Mouse (Mus musculus) forebrain, embryonic 12.5 days (tissue): ENCODE results near the gene Pou2f1. TPM values are rescaled to one million over a fixed set of nuclear protein-coding genes. Genes with fewer than 3 reads are reported as not detected.
A peak's percentile ranks its signal among the peaks of the same experiment; 100 is the strongest.

Source experiments
- ATAC-seq: fragments of 200-750 bp; cut with Nextera tagmentation; 2 replicates; pipeline ENCODE4 v1.8.0; 2017; ENCODE audit warnings: moderate TSS enrichment; ENCODE audit not compliant: low FRiP score
- H3K27ac ChIP-seq: fragments of 300-500 bp; sonication (generic); 2 replicates; pipeline ENCODE4 v1.5.1; 2016; ENCODE audit warnings: mild to moderate bottlenecking
- H3K27me3 ChIP-seq: fragments of 300-500 bp; sonication (generic); 2 replicates; pipeline ENCODE4 v1.6.1; 2016; ENCODE audit warnings: mild to moderate bottlenecking
- H3K36me3 ChIP-seq: fragments of 300-500 bp; sonication (generic); replicated peaks from 2 replicates; pipeline ENCODE4 v1.6.1; 2016; ENCODE audit warnings: mild to moderate bottlenecking
- H3K4me1 ChIP-seq: fragments of 300-500 bp; sonication (generic); 2 replicates; pipeline ENCODE4 v1.6.1; 2016
- H3K4me2 ChIP-seq: fragments of 300-500 bp; sonication (generic); 2 replicates; pipeline ENCODE4 v1.6.1; 2016; ENCODE audit warnings: mild to moderate bottlenecking, moderate library complexity
- H3K4me3 ChIP-seq: fragments of 300-500 bp; sonication (generic); replicated peaks from 2 replicates; pipeline ENCODE4 v1.5.1; 2016; ENCODE audit warnings: mild to moderate bottlenecking
- H3K9ac ChIP-seq: fragments of 300-500 bp; sonication (generic); 2 replicates; pipeline ENCODE4 v1.6.1; 2016; ENCODE audit warnings: mild to moderate bottlenecking
- H3K9me3 ChIP-seq: fragments of 300-500 bp; sonication (generic); 2 replicates; pipeline ENCODE4 v1.6.1; 2016
- WGBS: fragments of 180-500 bp; shearing (Covaris S2); methylation state at CpG from one replicate; pipeline ENCODE4 v1.1.7; 2016; 5-methylcytosine and 5-hydroxymethylcytosine counted together
- polyA plus RNA-seq: library from polyadenylated mRNA; unstranded; fragments of >200 nt; fragmentation: Nextera tagmentation; extraction: Ambion mirVana; gene quantifications from 2 replicates; pipeline ENCODE4 v1.2.1, GENCODE M21; 2016

The Pou2f1 gene
- polyA plus RNA-seq, 1 experiment from 2014 or later, result 27.8 TPM

DNA sequence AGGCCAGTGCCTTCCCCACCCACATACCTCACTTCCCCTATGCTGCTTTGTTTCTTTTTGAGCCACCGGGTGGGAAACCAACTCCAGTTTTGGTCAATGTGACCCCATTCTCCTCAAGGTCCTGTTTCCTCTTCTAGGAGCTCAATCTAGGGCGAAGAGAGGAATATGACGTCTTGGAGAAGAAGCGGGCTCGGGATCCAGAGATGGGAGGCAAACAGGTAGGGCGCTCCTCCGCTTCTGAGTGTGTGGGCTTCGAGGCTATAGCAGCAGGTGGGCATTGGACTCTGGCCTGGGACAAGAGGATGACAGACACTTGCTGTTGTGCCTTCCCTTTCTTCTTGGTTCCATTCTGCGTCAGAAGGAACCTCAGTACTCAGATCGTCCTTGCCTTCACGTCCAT is 145.2 kb downstream of the Pou2f1 start:
- H3K4me1 ChIP-seq, result peaks cover 21% of the 10 kb centered on the region
- H3K9ac ChIP-seq, result no peak overlapping the region
- ATAC-seq, result no peak
- no peaks in the 10 kb centered on the region for H3K36me3 ChIP-seq
- H3K4me3 ChIP-seq, result no peak overlapping the region
- H3K4me2 ChIP-seq, result no peak overlapping the region
- WGBS, result 89% methylated on average over 11 of the region's 11 CpGs
- H3K9me3 ChIP-seq, result no peaks in the 10 kb centered on the region
- H3K27ac ChIP-seq, result no peak overlapping the region
- H3K27me3 ChIP-seq, result peaks cover 56% of the 10 kb centered on the region

DNA sequence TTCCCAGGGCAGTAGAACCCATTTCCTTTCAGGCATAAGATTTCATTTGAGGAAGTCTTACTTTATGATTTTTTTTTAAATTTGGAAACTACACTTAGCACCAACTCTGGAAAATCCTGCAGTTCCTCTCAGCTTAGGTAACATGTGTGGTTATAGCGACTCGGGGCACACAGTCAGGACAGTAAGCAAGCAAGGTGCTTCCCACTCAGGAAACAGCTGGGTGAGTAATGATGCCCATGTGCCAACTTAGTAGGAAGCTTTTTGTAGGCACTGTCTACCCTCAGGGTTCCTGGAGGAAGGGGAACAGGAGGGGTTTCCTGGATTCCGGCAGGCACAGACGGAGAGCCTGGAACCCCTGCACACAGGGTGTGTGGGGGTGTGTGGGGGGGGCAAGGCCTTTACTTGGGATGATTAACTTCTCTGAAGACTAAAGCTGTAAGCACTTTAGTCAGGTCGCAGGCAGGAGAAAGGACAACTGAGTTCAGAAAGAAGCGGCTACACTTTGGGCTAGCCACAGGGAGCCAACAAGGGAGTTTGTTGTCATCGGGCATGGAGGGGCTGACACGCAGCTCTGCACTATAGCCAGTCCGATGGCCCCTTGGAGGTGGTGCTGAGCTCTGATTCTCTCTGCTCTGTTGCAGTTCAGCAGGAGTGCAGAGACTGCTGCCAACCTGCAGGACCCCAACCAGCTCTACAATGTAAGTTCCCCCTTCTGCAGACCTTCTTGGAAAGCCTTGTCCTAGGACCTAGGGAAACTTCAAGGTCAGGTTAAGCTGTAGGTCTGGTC is 146.5 kb downstream of the Pou2f1 start:
- H3K27ac ChIP-seq, result no peak overlapping the region
- H3K36me3 ChIP-seq, result no peaks in the 10 kb centered on the region
- ATAC-seq, result no peak
- no peak overlapping the region for H3K4me2 ChIP-seq
- no peak overlapping the region for H3K9ac ChIP-seq
- peaks cover 69% of the 10 kb centered on the region for H3K27me3 ChIP-seq
- no peak overlapping the region for H3K4me3 ChIP-seq
- peaks cover 15% of the 10 kb centered on the region for H3K4me1 ChIP-seq
- no peaks in the 10 kb centered on the region for H3K9me3 ChIP-seq
- WGBS, result 53% methylated on average over 9 of the region's 9 CpGs

GRCm38 (mm10) chr1:165853729-165854420 is 148.6 kb downstream of the Pou2f1 start:
- peak; percentile 57; the same call in 1 of the 2 replicates for ATAC-seq
- 60% methylated on average over 10 of the region's 10 CpGs for WGBS
- Histone ChIP-seq H3K9me3 (no peaks in the 10 kb centered on the region), H3K27ac (no peak overlapping the region), H3K4me3 (no peak overlapping the region), H3K36me3 (no peaks in the 10 kb centered on the region), H3K9ac (no peak overlapping the region), H3K4me2 (no peak overlapping the region), H3K4me1 (peaks cover 15% of the 10 kb centered on the region), H3K27me3 (peaks cover 84% of the 10 kb centered on the region)

DNA sequence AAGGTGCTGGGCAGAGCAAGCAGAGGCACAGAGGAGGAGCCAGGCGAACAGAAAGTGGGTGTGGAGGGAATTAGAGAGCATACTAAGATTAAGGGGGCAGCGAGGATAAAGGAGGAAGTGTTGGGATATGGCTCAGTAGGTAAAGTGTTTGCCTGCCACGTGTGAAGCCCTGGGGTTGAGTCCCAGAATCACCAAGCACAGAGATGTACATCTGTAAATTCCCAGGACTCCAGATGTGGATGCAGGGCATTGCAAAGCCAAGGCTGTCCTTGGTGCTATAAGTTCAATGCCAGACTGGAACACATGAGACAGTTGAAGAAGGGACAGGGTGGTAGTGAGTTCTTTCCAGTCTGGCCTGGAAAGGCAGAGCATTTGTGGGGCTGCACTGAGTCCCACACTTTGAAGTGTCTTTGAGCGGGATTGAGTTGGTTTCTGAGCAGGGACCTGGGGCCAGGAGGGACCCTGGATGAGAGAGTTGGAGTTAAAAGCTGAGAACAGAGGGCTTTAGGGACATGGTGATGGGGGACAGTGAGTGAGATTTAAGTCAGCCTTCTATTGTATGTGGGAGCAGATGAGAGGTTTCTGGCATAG is 149.3 kb downstream of the Pou2f1 start:
- Histone ChIP-seq H3K9ac (no peak overlapping the region), H3K27ac (no peak overlapping the region), H3K9me3 (no peaks in the 10 kb centered on the region), H3K36me3 (no peaks in the 10 kb centered on the region), H3K4me2 (no peak overlapping the region), H3K4me3 (no peak overlapping the region), H3K4me1 (peaks cover 15% of the 10 kb centered on the region), H3K27me3 (peaks cover 86% of the 10 kb centered on the region)
- ATAC-seq, result no peak
- 66% methylated on average over 4 of the region's 4 CpGs for whole genome bisulfite sequencing

- Histone ChIP-seq H3K27me3 (peaks cover 92% of the 10 kb centered on the region), H3K36me3 (no peaks in the 10 kb centered on the region), H3K27ac (no peak overlapping the region), H3K4me3 (no peak overlapping the region), H3K9ac (no peak overlapping the region), H3K4me2 (no peak overlapping the region), H3K4me1 (peaks cover 15% of the 10 kb centered on the region), H3K9me3 (no peaks in the 10 kb centered on the region)
- WGBS, result 59% methylated on average over 5 of the region's 5 CpGs
- no peak for ATAC-seq
These were observed 150.3 kb downstream of the Pou2f1 start for GRCm38 (mm10) chr1:165852131-165852530.

- Histone ChIP-seq H3K4me2 (no peak overlapping the region), H3K4me1 (peaks cover 25% of the 10 kb centered on the region), H3K9me3 (no peaks in the 10 kb centered on the region), H3K36me3 (no peaks in the 10 kb centered on the region), H3K4me3 (no peak overlapping the region), H3K9ac (no peak overlapping the region), H3K27ac (no peak overlapping the region), H3K27me3 (peaks cover 93% of the 10 kb centered on the region)
- 86% methylated on average over 17 of the region's 17 CpGs for WGBS
- no peak for ATAC-seq
These were observed 152.7 kb downstream of the Pou2f1 start for GRCm38 (mm10) chr1:165849458-165850445.

DNA sequence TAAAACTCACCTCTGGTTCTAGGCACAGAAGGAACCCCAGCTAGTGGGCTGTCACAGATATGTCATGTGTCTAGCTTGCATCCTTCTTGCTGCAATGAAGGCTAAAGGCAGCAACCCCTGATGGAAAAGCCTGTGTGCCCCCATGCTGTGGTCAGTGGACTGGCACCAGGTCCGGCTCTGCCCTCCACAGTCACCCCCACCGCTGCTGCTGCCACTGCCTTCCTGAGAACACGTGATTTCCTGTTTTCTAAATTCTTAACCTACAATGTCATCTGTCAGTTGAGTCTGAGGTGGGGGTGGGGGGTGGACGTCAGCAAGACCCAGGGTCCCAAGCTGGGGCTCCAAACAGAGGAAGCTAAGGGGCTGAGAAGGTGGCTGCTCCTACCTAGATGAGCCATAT is 153.6 kb downstream of the Pou2f1 start:
- ATAC-seq, result no peak
- Histone ChIP-seq H3K36me3 (no peaks in the 10 kb centered on the region), H3K4me3 (no peak overlapping the region), H3K9ac (no peak overlapping the region), H3K9me3 (no peaks in the 10 kb centered on the region), H3K4me1 (peaks cover 31% of the 10 kb centered on the region), H3K27ac (no peak overlapping the region), H3K4me2 (no peak overlapping the region), H3K27me3 (peaks cover 94% of the 10 kb centered on the region)
- WGBS, result 80% methylated on average over 4 of the region's 4 CpGs

DNA sequence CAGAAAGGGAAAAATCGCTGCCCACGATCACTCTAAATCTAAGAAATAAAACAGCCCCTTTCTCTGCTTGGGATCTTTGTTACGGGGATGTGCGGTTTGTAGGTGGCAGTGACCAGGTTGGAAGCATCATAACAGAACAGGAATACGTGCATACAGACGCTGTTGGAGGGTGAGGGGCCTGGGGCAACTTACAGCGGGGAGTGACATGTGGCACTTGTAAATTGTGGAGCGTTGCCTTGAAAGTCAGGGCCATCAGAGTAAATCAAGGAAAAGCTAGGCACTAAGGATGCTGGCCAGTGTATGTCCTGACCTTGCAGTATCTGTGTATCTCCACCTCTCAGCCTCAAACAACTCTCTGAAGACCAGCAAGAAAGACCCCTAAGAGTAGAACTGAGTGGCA is 154.1 kb downstream of the Pou2f1 start:
- 88% methylated on average over 8 of the region's 8 CpGs for WGBS
- peaks cover 95% of the 10 kb centered on the region for H3K27me3 ChIP-seq
- H3K4me3 ChIP-seq, result no peak overlapping the region
- no peak overlapping the region for H3K9ac ChIP-seq
- H3K36me3 ChIP-seq, result no peaks in the 10 kb centered on the region
- H3K4me1 ChIP-seq, result peaks cover 31% of the 10 kb centered on the region
- no peak overlapping the region for H3K4me2 ChIP-seq
- no peak overlapping the region for H3K27ac ChIP-seq
- no peak for ATAC-seq
- no peaks in the 10 kb centered on the region for H3K9me3 ChIP-seq

GRCm38 (mm10) chr1:165845366-165845765 is 157.1 kb downstream of the Pou2f1 start:
- H3K4me1 ChIP-seq, result peaks cover 37% of the 10 kb centered on the region
- H3K9me3 ChIP-seq, result no peaks in the 10 kb centered on the region
- H3K4me2 ChIP-seq, result peak overlapping the region; percentile 100
- peak overlapping the region; percentile 50 for H3K4me3 ChIP-seq
- no peaks in the 10 kb centered on the region for H3K36me3 ChIP-seq
- 11% methylated on average over 14 of the region's 14 CpGs for WGBS
- no peak overlapping the region for H3K27ac ChIP-seq
- H3K27me3 ChIP-seq, result peaks cover 93% of the 10 kb centered on the region
- ATAC-seq, result no peak
- peak overlapping the region; percentile 63; the same call in 1 of the 2 replicates for H3K9ac ChIP-seq

GRCm38 (mm10) chr1:165844956-165845355 is 157.5 kb downstream of the Pou2f1 start:
- ATAC-seq, result peak; percentile 31; the same call in 1 of the 2 replicates
- Histone ChIP-seq H3K4me1 (peaks cover 37% of the 10 kb centered on the region), H3K36me3 (no peaks in the 10 kb centered on the region), H3K4me3 (peak overlapping the region; percentile 50), H3K4me2 (peak overlapping the region; percentile 100), H3K9ac (peak overlapping the region; percentile 63), H3K27me3 (peaks cover 94% of the 10 kb centered on the region), H3K27ac (no peak overlapping the region), H3K9me3 (no peaks in the 10 kb centered on the region)
- WGBS, result under 1% methylated on average over 26 of the region's 26 CpGs

DNA sequence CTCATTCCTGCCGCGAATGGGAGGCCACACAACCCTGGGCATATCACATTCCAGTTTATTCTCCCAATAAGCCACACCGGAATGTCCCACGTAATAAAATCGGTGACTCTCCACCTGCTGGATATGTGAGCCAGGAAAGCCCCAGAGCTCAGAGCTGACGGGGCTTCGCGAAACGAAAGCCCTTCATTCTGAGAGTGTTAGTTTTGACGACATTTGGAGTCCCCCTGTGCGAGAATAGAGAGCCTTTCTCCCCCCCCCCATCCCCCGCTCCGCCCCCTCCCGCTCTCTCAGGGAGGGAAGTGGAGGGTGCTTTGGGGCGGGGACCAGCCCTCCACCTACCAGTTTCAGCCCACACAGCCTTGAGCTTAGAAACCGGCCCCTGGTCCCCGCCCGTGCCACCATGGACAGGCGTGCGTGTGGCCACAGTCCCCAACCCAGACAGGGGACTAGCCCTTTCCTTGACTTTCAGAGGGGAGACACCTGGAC is 158.0 kb downstream of the Pou2f1 start:
- Histone ChIP-seq H3K9me3 (no peaks in the 10 kb centered on the region), H3K36me3 (no peaks in the 10 kb centered on the region), H3K27ac (no peak overlapping the region), H3K4me2 (peak overlapping the region; percentile 100), H3K4me1 (peaks cover 37% of the 10 kb centered on the region), H3K4me3 (peak overlapping the region; percentile 50), H3K9ac (peak overlapping the region; percentile 63), H3K27me3 (peaks cover 94% of the 10 kb centered on the region)
- peak; percentile 57 for ATAC-seq
- whole genome bisulfite sequencing, result 3% methylated on average over 20 of the region's 20 CpGs
